Mouse (Mus musculus): ENCODE results near the gene Map10.

The Map10 gene

GRCm38 (mm10) chr8:125669700-125670195, at the start of gene Map10:
Map10 (plus strand) TSS chr8:125669818.
- DNase-seq (ENCODE audit: low read depth, low spot score): peak; percentile 91
- Histone ChIP-seq H3K36me3 (ENCODE audit: control insufficient read depth, insufficient read depth, low read length, poor library complexity, severe bottlenecking) (no peaks in the 10 kb centered on the region), H3K27me3 (ENCODE audit: control insufficient read depth, insufficient read depth, low read length, poor library complexity, severe bottlenecking) (no peaks in the 10 kb centered on the region)

- Histone ChIP-seq H3K36me3 (ENCODE audit: control insufficient read depth, insufficient read depth, low read length, poor library complexity, severe bottlenecking) (no peaks in the 10 kb centered on the region), H3K27me3 (ENCODE audit: control insufficient read depth, insufficient read depth, low read length, poor library complexity, severe bottlenecking) (no peaks in the 10 kb centered on the region)
- DNase-seq (ENCODE audit: low read depth, low spot score): peak; percentile 54
Measured at GRCm38 (mm10) chr8:125620301-125620700, 49.3 kb upstream of the Map10 start.

DNA sequence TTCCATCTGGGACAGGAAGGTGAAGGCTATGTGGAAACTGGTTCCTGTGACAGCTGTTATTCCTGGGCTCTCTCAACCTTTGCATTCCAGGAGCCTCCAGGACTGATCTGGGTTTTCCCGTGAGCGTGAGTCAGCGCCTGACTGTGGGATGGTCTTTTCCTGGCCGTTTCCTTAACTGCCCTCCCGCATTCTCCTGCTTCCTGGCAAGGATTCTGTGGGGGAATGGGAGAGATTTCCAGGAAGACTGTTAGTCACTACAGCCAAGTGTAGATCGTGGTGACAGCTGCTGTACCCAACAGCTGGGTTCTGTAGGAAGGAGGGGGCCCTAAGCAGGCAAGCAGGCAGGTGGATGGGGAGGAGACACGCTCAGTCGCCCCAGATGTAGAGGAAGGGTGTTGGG, 45.3 kb upstream of the Map10 start:
- Histone ChIP-seq H3K36me3 (ENCODE audit: control insufficient read depth, insufficient read depth, low read length, poor library complexity, severe bottlenecking) (no peaks in the 10 kb centered on the region), H3K27me3 (ENCODE audit: control insufficient read depth, insufficient read depth, low read length, poor library complexity, severe bottlenecking) (no peaks in the 10 kb centered on the region)
- no peak for DNase-seq (ENCODE audit: low read depth, low spot score)

DNA sequence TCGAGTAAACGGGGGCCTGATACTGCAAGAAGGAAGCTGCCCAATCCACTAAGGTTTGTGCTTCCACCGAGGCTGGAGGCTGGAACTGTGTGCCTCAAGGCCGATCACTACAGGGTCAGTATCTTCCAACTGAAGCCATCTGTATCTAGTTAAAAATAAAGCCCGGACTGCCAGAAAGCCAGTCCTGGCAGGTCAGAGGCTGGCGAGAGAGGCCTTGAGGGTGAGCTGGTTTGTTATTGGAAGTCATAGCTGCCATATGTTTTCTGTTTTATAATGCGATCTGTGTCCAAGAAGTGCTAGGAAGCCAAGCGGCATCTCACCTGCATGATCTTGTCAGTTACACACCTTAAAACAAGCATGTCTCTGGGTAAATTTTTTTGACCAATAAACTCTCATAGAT, 43.2 kb upstream of the Map10 start:
- Histone ChIP-seq H3K36me3 (ENCODE audit: control insufficient read depth, insufficient read depth, low read length, poor library complexity, severe bottlenecking) (no peaks in the 10 kb centered on the region), H3K27me3 (ENCODE audit: control insufficient read depth, insufficient read depth, low read length, poor library complexity, severe bottlenecking) (no peaks in the 10 kb centered on the region)
- no peak for DNase-seq (ENCODE audit: low read depth, low spot score)

DNA sequence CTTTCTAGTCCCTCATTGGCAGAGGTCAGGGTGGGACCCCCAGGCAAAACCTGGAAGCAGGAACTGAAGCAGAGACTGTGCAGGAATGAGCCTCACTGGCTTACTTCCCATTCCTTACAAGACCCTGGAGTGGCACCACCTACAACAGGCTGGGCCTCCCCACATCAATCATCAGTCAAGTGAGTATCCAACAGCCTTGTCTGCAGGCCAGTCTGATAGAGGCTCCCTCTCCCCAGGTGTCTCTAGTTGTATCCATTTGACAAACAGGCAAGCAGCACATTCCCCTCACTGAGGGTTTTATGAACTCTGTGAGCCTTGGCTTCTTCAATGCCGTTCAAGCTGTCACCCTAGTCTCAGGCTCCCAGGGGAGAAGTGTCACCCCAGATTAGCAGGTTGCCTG, 40.8 kb upstream of the Map10 start:
- no peaks in the 10 kb centered on the region for H3K27me3 ChIP-seq (ENCODE audit: control insufficient read depth, insufficient read depth, low read length, poor library complexity, severe bottlenecking)
- no peak for DNase-seq (ENCODE audit: low read depth, low spot score)
- H3K36me3 ChIP-seq (ENCODE audit: control insufficient read depth, insufficient read depth, low read length, poor library complexity, severe bottlenecking): no peaks in the 10 kb centered on the region

GRCm38 (mm10) chr8:125638411-125639058, 31.1 kb upstream of the Map10 start:
- no peak for DNase-seq (ENCODE audit: low read depth, low spot score)
- Histone ChIP-seq H3K36me3 (ENCODE audit: control insufficient read depth, insufficient read depth, low read length, poor library complexity, severe bottlenecking) (no peaks in the 10 kb centered on the region), H3K27me3 (ENCODE audit: control insufficient read depth, insufficient read depth, low read length, poor library complexity, severe bottlenecking) (no peaks in the 10 kb centered on the region)

- Histone ChIP-seq H3K27me3 (ENCODE audit: control insufficient read depth, insufficient read depth, low read length, poor library complexity, severe bottlenecking) (no peaks in the 10 kb centered on the region), H3K36me3 (ENCODE audit: control insufficient read depth, insufficient read depth, low read length, poor library complexity, severe bottlenecking) (no peaks in the 10 kb centered on the region)
- no peak for DNase-seq (ENCODE audit: low read depth, low spot score)
Measured at GRCm38 (mm10) chr8:125639631-125640030, 30.0 kb upstream of the Map10 start.

- no peak for DNase-seq (ENCODE audit: low read depth, low spot score)
- Histone ChIP-seq H3K27me3 (ENCODE audit: control insufficient read depth, insufficient read depth, low read length, poor library complexity, severe bottlenecking) (no peaks in the 10 kb centered on the region), H3K36me3 (ENCODE audit: control insufficient read depth, insufficient read depth, low read length, poor library complexity, severe bottlenecking) (no peaks in the 10 kb centered on the region)
Measured at GRCm38 (mm10) chr8:125640766-125641165, 28.9 kb upstream of the Map10 start.

DNA sequence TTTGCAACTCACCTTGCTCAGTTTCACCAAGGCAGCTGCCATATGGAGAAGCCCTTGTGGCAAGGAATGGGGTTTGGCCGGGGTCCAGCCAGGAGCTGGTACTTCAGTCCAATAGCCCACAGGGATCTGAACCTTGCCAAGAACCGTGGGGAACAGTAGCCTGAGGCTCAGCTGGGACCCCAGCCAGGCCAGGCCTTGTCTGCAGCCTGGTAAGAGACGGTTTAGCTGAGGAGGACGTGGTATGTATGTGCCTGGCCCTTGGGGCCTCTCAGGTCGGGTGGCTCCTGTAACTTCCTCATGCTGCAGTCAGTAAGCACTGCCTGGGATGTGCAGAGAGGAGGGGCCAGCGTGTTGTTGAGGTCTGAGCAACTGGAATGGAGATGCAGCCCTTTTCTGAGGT, 27.8 kb upstream of the Map10 start:
- H3K27me3 ChIP-seq (ENCODE audit: control insufficient read depth, insufficient read depth, low read length, poor library complexity, severe bottlenecking): no peaks in the 10 kb centered on the region
- DNase-seq (ENCODE audit: low read depth, low spot score): peak; percentile 5

GRCm38 (mm10) chr8:125645757-125646478, 23.7 kb upstream of the Map10 start:
- no peak for DNase-seq (ENCODE audit: low read depth, low spot score)
- Histone ChIP-seq H3K27me3 (ENCODE audit: control insufficient read depth, insufficient read depth, low read length, poor library complexity, severe bottlenecking) (no peaks in the 10 kb centered on the region), H3K36me3 (ENCODE audit: control insufficient read depth, insufficient read depth, low read length, poor library complexity, severe bottlenecking) (no peaks in the 10 kb centered on the region)

More for the DNA sequence above, 27.8 kb upstream of the Map10 start:
- no peaks in the 10 kb centered on the region for H3K36me3 ChIP-seq (ENCODE audit: control insufficient read depth, insufficient read depth, low read length, poor library complexity, severe bottlenecking)

- H3K36me3 ChIP-seq (ENCODE audit: control insufficient read depth, insufficient read depth, low read length, poor library complexity, severe bottlenecking): no peaks in the 10 kb centered on the region
- peak; percentile 67 for DNase-seq (ENCODE audit: low read depth, low spot score)
Measured at GRCm38 (mm10) chr8:125649447-125649846, 20.2 kb upstream of the Map10 start.

GRCm38 (mm10) chr8:125654821-125655220, 14.8 kb upstream of the Map10 start:
- Histone ChIP-seq H3K27me3 (ENCODE audit: control insufficient read depth, insufficient read depth, low read length, poor library complexity, severe bottlenecking) (no peaks in the 10 kb centered on the region; the same call in 1 of the 2 replicates), H3K36me3 (ENCODE audit: control insufficient read depth, insufficient read depth, low read length, poor library complexity, severe bottlenecking) (no peaks in the 10 kb centered on the region)
- DNase-seq (ENCODE audit: low read depth, low spot score): no peak

More at GRCm38 (mm10) chr8:125649447-125649846, 20.2 kb upstream of the Map10 start:
- H3K27me3 ChIP-seq (ENCODE audit: control insufficient read depth, insufficient read depth, low read length, poor library complexity, severe bottlenecking): no peaks in the 10 kb centered on the region

DNA sequence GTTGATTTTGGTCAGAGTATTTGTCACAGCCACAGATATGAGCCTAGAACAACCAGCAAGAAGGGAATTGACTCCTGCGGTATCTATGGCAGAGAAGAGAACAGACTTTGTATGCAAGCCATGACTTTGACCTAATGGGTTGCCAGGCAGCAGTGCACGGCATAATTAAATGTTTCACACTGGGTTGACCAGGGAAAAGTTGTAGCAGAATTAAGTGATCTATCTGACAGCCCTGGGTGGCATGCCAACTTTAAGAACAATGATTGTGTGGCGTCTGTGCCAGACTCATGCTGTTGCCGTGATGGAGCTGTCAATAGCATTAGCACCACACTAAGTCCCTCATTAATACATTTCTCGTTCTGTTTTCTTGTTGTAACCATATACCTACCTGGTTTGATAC, 11.1 kb upstream of the Map10 start:
- DNase-seq (ENCODE audit: low read depth, low spot score): no peak
- no peaks in the 10 kb centered on the region; the same call in 1 of the 2 replicates for H3K27me3 ChIP-seq (ENCODE audit: control insufficient read depth, insufficient read depth, low read length, poor library complexity, severe bottlenecking)
- no peaks in the 10 kb centered on the region for H3K36me3 ChIP-seq (ENCODE audit: control insufficient read depth, insufficient read depth, low read length, poor library complexity, severe bottlenecking)

DNA sequence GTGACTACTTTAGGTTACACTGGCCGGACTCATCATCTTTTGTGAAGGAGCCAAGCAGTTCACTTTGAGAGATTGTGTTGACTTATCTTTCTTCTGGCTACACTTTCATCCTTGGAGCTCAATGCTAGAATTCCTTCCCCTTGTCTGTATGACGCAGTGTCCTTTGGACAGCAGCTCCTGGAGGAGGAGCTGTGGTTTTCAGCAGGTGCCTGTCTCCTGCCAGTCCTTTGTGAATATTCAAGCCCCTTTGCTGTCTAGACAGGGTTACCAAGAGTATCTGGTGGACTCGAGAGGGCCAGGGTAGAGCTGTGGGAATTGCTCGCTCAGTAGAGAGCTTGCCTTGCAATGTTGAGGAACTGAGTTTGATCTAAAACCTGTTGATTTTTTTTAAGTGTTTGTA, 10.7 kb upstream of the Map10 start:
- Histone ChIP-seq H3K27me3 (ENCODE audit: control insufficient read depth, insufficient read depth, low read length, poor library complexity, severe bottlenecking) (no peaks in the 10 kb centered on the region; the same call in 1 of the 2 replicates), H3K36me3 (ENCODE audit: control insufficient read depth, insufficient read depth, low read length, poor library complexity, severe bottlenecking) (no peaks in the 10 kb centered on the region)
- no peak for DNase-seq (ENCODE audit: low read depth, low spot score)

GRCm38 (mm10) chr8:125660397-125660796, 9.2 kb upstream of the Map10 start:
- DNase-seq (ENCODE audit: low read depth, low spot score): no peak
- H3K27me3 ChIP-seq (ENCODE audit: control insufficient read depth, insufficient read depth, low read length, poor library complexity, severe bottlenecking): no peaks in the 10 kb centered on the region; the same call in 1 of the 2 replicates
- H3K36me3 ChIP-seq (ENCODE audit: control insufficient read depth, insufficient read depth, low read length, poor library complexity, severe bottlenecking): no peaks in the 10 kb centered on the region
